In genomic region chr3:88010634-88011265, GRCm38 (mm10) we compare ENCODE assay signal across 9 mouse cellular contexts. TPM values are rescaled to one million over a fixed set of nuclear protein-coding genes. Genes with fewer than 3 reads are reported as not detected.
DNase-seq lines count a peak whose midpoint lies in the region; ATAC-seq and TF ChIP-seq lines count a peak whose summit lies in the region.
"Had no signal": no experiment of that assay in that cellular context is flagged by ENCODE, and none has a peak within 500 bp of the region (broad histone marks: within the 10 kb centered on the region; RNA-seq: fewer than 3 reads in every experiment).

No protein-coding gene starts in this region.

- no peak for TF ChIP-seq EP300 in CH12.LX (IDR thresholded peaks at IDR 0.05; ENCODE audit: low read length)

- in situ Hi-C loops in CH12.LX (cut with MboI; ENCODE audit: low pct_ligation_motif_present, low pct_unique_long_range_greater_than_20kb, low sequenced_read_pairs) = no loop called here

- no peak for TF ChIP-seq POLR2A in CH12.LX (IDR thresholded peaks at IDR 0.05; ENCODE audit: low read depth, low read length)

- no peak overlapping the region for H3K4me2 ChIP-seq in kidney, postnatal 0 days (ENCODE audit: low read length)
- no peak overlapping the region for H3K4me2 ChIP-seq in kidney, embryonic 16.5 days (replicated peaks; ENCODE audit: low read depth, low read length)
- no peak overlapping the region; the same call in 1 of the 2 replicates for H3K4me2 ChIP-seq in CH12.LX (ENCODE audit: insufficient read depth, low read depth, poor library complexity, severe bottlenecking)
- H3K4me2 ChIP-seq: hindbrain, embryonic 15.5 days had no signal

- H3K4me1 ChIP-seq in kidney, postnatal 0 days (replicated peaks; ENCODE audit: insufficient read depth, low read length) = no peaks in the 10 kb centered on the region
- H3K4me1 ChIP-seq in kidney, embryonic 16.5 days (ENCODE audit: insufficient read depth, low read length) = no peaks in the 10 kb centered on the region
- H3K4me1 ChIP-seq in CH12.LX (ENCODE audit: control insufficient read depth in 1 of 2, insufficient read depth in 2 of 2) = no peaks in the 10 kb centered on the region
- H3K4me1 ChIP-seq: hindbrain, embryonic 15.5 days had no signal

- no peak overlapping the region for H3K9ac ChIP-seq in kidney, postnatal 0 days (ENCODE audit: low read depth, low read length)
- H3K9ac ChIP-seq in kidney, embryonic 16.5 days (replicated peaks; ENCODE audit: low read length) = no peak overlapping the region
- H3K9ac ChIP-seq in CH12.LX (ENCODE audit: insufficient read depth, low read depth) = no peak overlapping the region
- H3K9ac ChIP-seq: hindbrain, embryonic 15.5 days had no signal

- H3K36me3 ChIP-seq in kidney, postnatal 0 days (ENCODE audit: insufficient read depth, low read length) = no peaks in the 10 kb centered on the region
- no peaks in the 10 kb centered on the region for H3K36me3 ChIP-seq in kidney, embryonic 16.5 days (ENCODE audit: insufficient read depth, low read length)
- H3K36me3 ChIP-seq in CH12.LX (replicated peaks in 1 of 2; ENCODE audit: control insufficient read depth in 1 of 2, insufficient read depth in 1 of 2, low read length in 1 of 2) = no peaks in the 10 kb centered on the region
- H3K36me3 ChIP-seq: hindbrain, embryonic 15.5 days had no signal

- H3K79me2 ChIP-seq in CH12.LX (replicated peaks; ENCODE audit: control insufficient read depth, extremely low read depth, insufficient read depth, poor library complexity, severe bottlenecking) = no peaks in the 10 kb centered on the region

- H3K9me3 ChIP-seq in kidney, postnatal 0 days (replicated peaks; ENCODE audit: low read length) = no peaks in the 10 kb centered on the region
- H3K9me3 ChIP-seq in kidney, embryonic 16.5 days (ENCODE audit: low read length) = peaks cover 4% of the 10 kb centered on the region; the same call in 1 of the 2 replicates
- H3K9me3 ChIP-seq in CH12.LX (replicated peaks; ENCODE audit: low read length) = peaks cover 16% of the 10 kb centered on the region
- H3K9me3 ChIP-seq: hindbrain, embryonic 15.5 days had no signal

- TF ChIP-seq RAD21 in CH12.LX (IDR thresholded peaks at IDR 0.05; ENCODE audit: low read depth, low read length) = peak; percentile 55

- no peak for ATAC-seq in kidney, postnatal 0 days (replicated peaks; ENCODE audit: low FRiP score, low read depth)
- ATAC-seq in kidney, embryonic 16.5 days (ENCODE audit: low FRiP score, low TSS enrichment) = no peak
- ATAC-seq in frontal cortex, adult (ENCODE audit: low TSS enrichment) = no peak

- no peak overlapping the region for H3K27ac ChIP-seq in kidney, postnatal 0 days
- H3K27ac ChIP-seq in kidney, embryonic 16.5 days (ENCODE audit: low read length) = no peak overlapping the region
- H3K27ac ChIP-seq in CH12.LX (ENCODE audit: insufficient read depth, low read depth) = no peak overlapping the region
- H3K27ac ChIP-seq: hindbrain, embryonic 15.5 days had no signal

- dilution Hi-C loops in CH12.LX (cut with MboI; ENCODE audit: extremely low pct_ligation_motif_present, extremely low pct_unique_long_range_greater_than_20kb, low sequenced_read_pairs) = no loop called here

- 0 out of 2 replicates have a peak, but pooled peaks cover 3% of the 10 kb centered on the region for H3K27me3 ChIP-seq in kidney, postnatal 0 days (ENCODE audit: insufficient read depth, low read length)
- peaks cover 8% of the 10 kb centered on the region for H3K27me3 ChIP-seq in kidney, embryonic 16.5 days (ENCODE audit: insufficient read depth, low read length)
- H3K27me3 ChIP-seq in CH12.LX (replicated peaks) = peaks cover 54% of the 10 kb centered on the region
- H3K27me3 ChIP-seq: hindbrain, embryonic 15.5 days had no signal

- peak; percentile 45 for DNase-seq in kidney, postnatal 0 days (ENCODE audit: low spot score)
- peak; percentile 64 for DNase-seq in CH12.LX (ENCODE audit: extremely low read depth)
- peak; percentile 60 for DNase-seq in T-cell, adult 2 months (ENCODE audit: low spot score)
- DNase-seq in lung, postnatal 10 days = peak; percentile 46
- DNase-seq in spleen, postnatal 14 days (ENCODE audit: low spot score in 2 of 2) = no peak

- 10% methylated on average over 6 of the region's 6 CpGs for WGBS in kidney, postnatal 0 days
- 9% methylated on average over 6 of the region's 6 CpGs for WGBS in kidney, embryonic 16.5 days

- peak; percentile 64 for TF ChIP-seq CTCF in kidney, postnatal 0 days (IDR thresholded peaks at IDR 0.05; ENCODE audit: low read depth)
- TF ChIP-seq CTCF in CH12.LX (conservative IDR thresholded peaks at IDR 0.05 in 1 of 2, IDR thresholded peaks at IDR 0.05 in 1 of 2; ENCODE audit: low read depth in 2 of 2, low read length in 2 of 2) = peak; percentile 66 to 67

- no peak overlapping the region for H3K4me3 ChIP-seq in kidney, postnatal 0 days (replicated peaks; ENCODE audit: low read depth, low read length)
- no peak overlapping the region for H3K4me3 ChIP-seq in kidney, embryonic 16.5 days (ENCODE audit: low read length)
- H3K4me3 ChIP-seq in CH12.LX (replicated peaks in 1 of 3; ENCODE audit: low read depth in 2 of 3, low read length in 2 of 3, poor library complexity in 1 of 3) = no peak overlapping the region
- H3K4me3 ChIP-seq: hindbrain, embryonic 15.5 days had no signal

TF ChIP-seq in CH12.LX, 34 proteins besides CTCF, POLR2A, EP300 and RAD21:
- TF ChIP-seq KAT2A (IDR thresholded peaks at IDR 0.05; ENCODE audit: insufficient replicate concordance, low read length) = no peak
- peak; percentile 52 for TF ChIP-seq SMC3 (IDR thresholded peaks at IDR 0.05; ENCODE audit: low read depth, low read length)

RNA-seq across cellular contexts. Expression of gene Bcan, which starts 10.7 kb away (rescaled TPM):
- 0.14 TPM in 1 of 2 replicates, not detected in the other for polyA plus RNA-seq in kidney, postnatal 0 days (2015; fragmentation: Nextera tagmentation; extraction: Ambion mirVana)
- polyA plus RNA-seq in kidney, embryonic 16.5 days (2015; fragmentation: Nextera tagmentation; extraction: Ambion mirVana) = 0.10 TPM in 1 of 2 replicates, not detected in the other
- total RNA-seq in CH12.LX (2012; rRNA removed) (0.04 TPM in 1 of 2 replicates, not detected in the other), CH12.LX (2014; rRNA removed) (not detected in 2 replicates)
- not detected in 2 replicates for polyA plus RNA-seq in CH12.LX (2012; ENCODE audit: insufficient read length, low read depth)

RNA-seq across cellular contexts. Expression of gene Hapln2, which starts 16.6 kb away (rescaled TPM):
- polyA plus RNA-seq in kidney, postnatal 0 days (2015; fragmentation: Nextera tagmentation; extraction: Ambion mirVana) = 0.13 and 0.17 TPM in 2 replicates
- polyA plus RNA-seq in kidney, embryonic 16.5 days (2015; fragmentation: Nextera tagmentation; extraction: Ambion mirVana) = 0.13 and 0.16 TPM in 2 replicates
- total RNA-seq in CH12.LX (2012; rRNA removed) (not detected in 2 replicates), CH12.LX (2014; rRNA removed) (not detected in 2 replicates)
- not detected in 2 replicates for polyA plus RNA-seq in CH12.LX (2012; ENCODE audit: insufficient read length, low read depth)
- polyA plus RNA-seq: embryonic facial prominence, embryonic 14.5 days had no signal

RNA-seq across cellular contexts. Expression of gene Gpatch4, which starts 32.2 kb away (rescaled TPM):
- 24.8 and 26.3 TPM in 2 replicates for polyA plus RNA-seq in kidney, postnatal 0 days (2015; fragmentation: Nextera tagmentation; extraction: Ambion mirVana)
- polyA plus RNA-seq in kidney, embryonic 16.5 days (2015; fragmentation: Nextera tagmentation; extraction: Ambion mirVana) = 35.2 and 42.8 TPM in 2 replicates
- total RNA-seq in CH12.LX (2012; rRNA removed) (49.1 and 64.2 TPM in 2 replicates), CH12.LX (2014; rRNA removed) (20.3 and 21.6 TPM in 2 replicates)
- 128 and 182 TPM in 2 replicates for polyA plus RNA-seq in CH12.LX (2012; ENCODE audit: insufficient read length, low read depth)

RNA-seq across cellular contexts. Expression of gene Nes, which starts 39.9 kb away (rescaled TPM):
- polyA plus RNA-seq in kidney, postnatal 0 days (2015; fragmentation: Nextera tagmentation; extraction: Ambion mirVana) = 24.6 and 28.9 TPM in 2 replicates
- polyA plus RNA-seq in kidney, embryonic 16.5 days (2015; fragmentation: Nextera tagmentation; extraction: Ambion mirVana) = 25.7 and 26.6 TPM in 2 replicates
- 0.04 TPM in 2 replicates for total RNA-seq in CH12.LX (2012; rRNA removed)
- total RNA-seq in CH12.LX (2014; rRNA removed) = 0.04 TPM in 1 of 2 replicates, not detected in the other
- polyA plus RNA-seq in CH12.LX (2012; ENCODE audit: insufficient read length, low read depth) = 0.04 TPM in 2 replicates

RNA-seq across cellular contexts. Expression of gene Naxe, which starts 47.5 kb away (rescaled TPM):
- polyA plus RNA-seq in kidney, postnatal 0 days (2015; fragmentation: Nextera tagmentation; extraction: Ambion mirVana) = 161 and 173 TPM in 2 replicates
- polyA plus RNA-seq in kidney, embryonic 16.5 days (2015; fragmentation: Nextera tagmentation; extraction: Ambion mirVana) = 181 and 190 TPM in 2 replicates
- total RNA-seq in CH12.LX (2012; rRNA removed) (98.1 and 124 TPM in 2 replicates), CH12.LX (2014; rRNA removed) (65.6 and 71.0 TPM in 2 replicates)
- 80.5 and 91.3 TPM in 2 replicates for polyA plus RNA-seq in CH12.LX (2012; ENCODE audit: insufficient read length, low read depth)

Comparison
In these comparisons a context has a peak if more than half of its experiments do, and no peak if none do; other contexts are left out.
1. DNase-seq: peak in kidney, postnatal 0 days (single experiment), CH12.LX (single experiment), T-cell, adult 2 months (single experiment) and lung, postnatal 10 days (single experiment); none in spleen, postnatal 14 days (0 of 2).